Mouse (Mus musculus) myocyte (in vitro differentiated cells): ENCODE measurements at regions not wholly inside any gene's neighbourhood (a gene's known extent, or its start where the extent isn't known, plus 50 kb on each side); places are given as distances from the start of the nearest gene placed in this dataset.

ENCODE experiments used
- MAX ChIP-seq: IDR thresholded peaks from one replicate; pipeline ENCODE4 v1.6.1; 2011; ENCODE audit warnings: low read depth, mild to moderate bottlenecking, control low read depth
- MYOD1 ChIP-seq, 3 experiments: IDR thresholded peaks; one replicate each; pipeline ENCODE4 v1.6.1; 2011; ENCODE audit warnings: control low read depth in 2 of 3, low read depth in 2 of 3, mild to moderate bottlenecking in 2 of 3, moderate library complexity in 1 of 3; ENCODE audit not compliant: insufficient read length in 2 of 3, control insufficient read depth in 1 of 3
- POLR2A ChIP-seq: IDR thresholded peaks from one replicate; pipeline ENCODE4 v1.6.1; 2011; ENCODE audit warnings: low read depth, mild to moderate bottlenecking, control low read depth, moderate library complexity; ENCODE audit not compliant: insufficient read length
- POLR2AphosphoS2 ChIP-seq: IDR thresholded peaks from one replicate; pipeline ENCODE4 v1.6.1; 2011; ENCODE audit warnings: low read depth, control low read depth; ENCODE audit not compliant: insufficient read length
- SRF ChIP-seq: IDR thresholded peaks from one replicate; pipeline ENCODE4 v1.6.1; 2011; ENCODE audit warnings: low read depth; ENCODE audit not compliant: control insufficient read depth, insufficient read length
- TCF12 ChIP-seq: IDR thresholded peaks from one replicate; pipeline ENCODE4 v1.6.1; 2011; ENCODE audit warnings: mild to moderate bottlenecking, control low read depth; ENCODE audit not compliant: poor library complexity, insufficient read depth, severe bottlenecking
- TCF3 ChIP-seq: IDR thresholded peaks from one replicate; pipeline ENCODE4 v1.6.1; 2011; ENCODE audit warnings: low read depth, control low read depth; ENCODE audit not compliant: insufficient read length
- USF1 ChIP-seq: IDR thresholded peaks from one replicate; pipeline ENCODE4 v1.6.1; 2011; ENCODE audit warnings: low read depth, mild to moderate bottlenecking, control low read depth, moderate library complexity

- TF ChIP-seq POLR2A (no peak), TCF3 (no peak), USF1 (no peak), MYOD1 (IDR thresholded peaks at IDR 0.05; ENCODE audit: control insufficient read depth in 1 of 3, insufficient read length in 2 of 3, low read depth in 2 of 3) (no peak), MAX (no peak), POLR2AphosphoS2 (no peak), SRF (no peak), TCF12 (no peak)
Observed at GRCm38 (mm10) chr1:12500442-12500841, 1086.5 kb downstream of the A830018L16Rik start.
